Mouse (Mus musculus) embryo, embryonic 9.5 days (tissue): ENCODE results near the gene Tmem232.
"Not testable (repeated sequence)": the region's sequence is repeated elsewhere in the genome, so short reads cannot be mapped to it uniquely, and the experiment has no call there.

Source experiments
- DNase-seq: peaks from one replicate; pipeline ENCODE4 v3.0.0-alpha.2; 2017; ENCODE audit errors: extremely low spot score

Tmem232 gene

GRCm38 (mm10) chr17:65532381-65532780 lies 8.2 kb downstream of the Tmem232 start:
- not testable (repeated sequence) for DNase-seq

GRCm38 (mm10) chr17:65527529-65527928 lies 13.1 kb downstream of the Tmem232 start:
- DNase-seq = no peak

- no peak for DNase-seq
Observed at GRCm38 (mm10) chr17:65513517-65513916, 27.1 kb downstream of the Tmem232 start.

GRCm38 (mm10) chr17:65484654-65485053 lies 55.9 kb downstream of the Tmem232 start:
- DNase-seq = no peak

GRCm38 (mm10) chr17:65476747-65477146 lies 63.8 kb downstream of the Tmem232 start:
- no peak for DNase-seq

- DNase-seq = no peak
Observed at GRCm38 (mm10) chr17:65450818-65451217, 89.8 kb downstream of the Tmem232 start.

- DNase-seq = not testable (repeated sequence)
Observed at GRCm38 (mm10) chr17:65437906-65438305, 102.7 kb downstream of the Tmem232 start.

GRCm38 (mm10) chr17:65419124-65419523 lies 121.5 kb downstream of the Tmem232 start:
- DNase-seq = no peak

- peak; percentile 21 for DNase-seq
Observed at GRCm38 (mm10) chr17:65405309-65405708, 135.3 kb downstream of the Tmem232 start.

GRCm38 (mm10) chr17:65400914-65401313 lies 139.7 kb downstream of the Tmem232 start:
- no peak for DNase-seq

GRCm38 (mm10) chr17:65384411-65384962 lies 156.1 kb downstream of the Tmem232 start:
- no peak for DNase-seq

- DNase-seq = peak; percentile 64
Observed at GRCm38 (mm10) chr17:65370034-65370780, 170.4 kb downstream of the Tmem232 start.

- DNase-seq = no peak
Observed at GRCm38 (mm10) chr17:65365535-65366254, 174.9 kb downstream of the Tmem232 start.

- DNase-seq = no peak
Observed at GRCm38 (mm10) chr17:65351836-65352235, 188.7 kb downstream of the Tmem232 start.

- no peak for DNase-seq
Observed at GRCm38 (mm10) chr17:65340016-65340415, 200.6 kb downstream of the Tmem232 start.

- no peak for DNase-seq
Observed at GRCm38 (mm10) chr17:65330759-65331158, 209.8 kb downstream of the Tmem232 start.

GRCm38 (mm10) chr17:65325249-65325648 lies 215.3 kb downstream of the Tmem232 start:
- DNase-seq = peak; percentile 27

GRCm38 (mm10) chr17:65320623-65321022 lies 220.0 kb downstream of the Tmem232 start:
- DNase-seq = no peak

GRCm38 (mm10) chr17:65299946-65300345 lies 240.6 kb downstream of the Tmem232 start:
- no peak for DNase-seq

GRCm38 (mm10) chr17:65297831-65298230 lies 242.8 kb downstream of the Tmem232 start:
- no peak for DNase-seq

- DNase-seq = no peak
Observed at GRCm38 (mm10) chr17:65252160-65252559, 288.4 kb downstream of the Tmem232 start.

GRCm38 (mm10) chr17:65250261-65250660 lies 290.3 kb downstream of the Tmem232 start:
- no peak for DNase-seq

GRCm38 (mm10) chr17:65243716-65244115 lies 296.9 kb downstream of the Tmem232 start:
- DNase-seq = no peak
